In the genomic region with DNA sequence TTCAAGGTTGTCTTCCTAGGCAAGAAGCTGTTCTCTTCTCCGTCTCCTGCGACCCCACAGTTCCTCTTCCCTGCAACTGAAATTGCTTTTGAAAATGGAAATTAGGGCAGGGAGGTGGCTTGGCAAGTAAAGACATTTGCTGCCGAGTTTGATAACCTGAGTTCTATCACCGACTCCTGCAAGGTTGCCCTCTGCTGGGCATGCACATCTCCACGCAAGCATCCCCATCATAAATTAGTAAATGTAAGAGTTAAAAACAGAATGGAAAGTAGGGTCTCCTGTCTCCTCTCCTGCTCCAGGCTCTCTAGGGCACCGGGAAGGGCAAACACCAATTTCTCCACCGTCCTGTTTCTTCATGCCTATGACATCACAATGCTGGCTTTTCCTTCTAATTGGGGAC, we compare ENCODE assay signal across 18 mouse cellular contexts. TPM values are rescaled to one million over a fixed set of nuclear protein-coding genes. Genes with fewer than 3 reads are reported as not detected.
DNase-seq lines count a peak whose midpoint lies in the region; ATAC-seq and TF ChIP-seq lines count a peak whose summit lies in the region.
"Had no signal": no experiment of that assay in that cellular context is flagged by ENCODE, and none has a peak within 500 bp of the region (broad histone marks: within the 10 kb centered on the region; RNA-seq: fewer than 3 reads in every experiment).

No protein-coding gene starts in this region.

- no peak for TF ChIP-seq EP300 in liver, postnatal 0 days (IDR thresholded peaks at IDR 0.05; ENCODE audit: low read depth)

- no peak overlapping the region for H3K4me3 ChIP-seq in cerebellum, adult 2 months (replicated peaks; ENCODE audit: insufficient read depth, low read depth, low read length)
- H3K4me3 ChIP-seq in liver, postnatal 0 days (ENCODE audit: low read depth, low read length), result no peak overlapping the region
- no peak overlapping the region for H3K4me3 ChIP-seq in liver, embryonic 11.5 days (ENCODE audit: low read depth, low read length)
- H3K4me3 ChIP-seq in midbrain, embryonic 16.5 days (ENCODE audit: low read depth, low read length), result no peak overlapping the region
- H3K4me3 ChIP-seq: forebrain, embryonic 12.5 days; midbrain, embryonic 12.5 days; neural tube, embryonic 12.5 days had no signal

- H3K27ac ChIP-seq in cerebellum, adult 2 months (ENCODE audit: insufficient read depth, low read length), result no peak overlapping the region
- H3K27ac ChIP-seq in liver, postnatal 0 days (ENCODE audit: low read depth), result no peak overlapping the region
- no peak overlapping the region for H3K27ac ChIP-seq in liver, embryonic 11.5 days (ENCODE audit: low read depth, low read length)
- H3K27ac ChIP-seq in midbrain, embryonic 16.5 days (ENCODE audit: low read length), result no peak overlapping the region
- H3K27ac ChIP-seq: forebrain, embryonic 12.5 days; hindbrain, embryonic 14.5 days; macrophage; midbrain, embryonic 12.5 days; neural tube, embryonic 12.5 days had no signal

- no peak overlapping the region for H3K4me2 ChIP-seq in liver, postnatal 0 days (ENCODE audit: low read depth, low read length)
- no peak overlapping the region for H3K4me2 ChIP-seq in liver, embryonic 11.5 days
- H3K4me2 ChIP-seq in midbrain, embryonic 16.5 days (ENCODE audit: low read length), result no peak overlapping the region
- H3K4me2 ChIP-seq: forebrain, embryonic 12.5 days; hindbrain, embryonic 14.5 days; lung, embryonic 14.5 days; midbrain, embryonic 12.5 days; neural tube, embryonic 12.5 days had no signal

- no peak for TF ChIP-seq POLR2A in cerebellum, adult 2 months (IDR thresholded peaks at IDR 0.05; ENCODE audit: borderline replicate concordance, insufficient read depth, low read length)

- DNase-seq in cerebellum, adult 2 months, result no peak
- DNase-seq in cerebellum, adult 9-11 months, result no peak
- DNase-seq in liver, postnatal 0 days, result no peak
- no peak for DNase-seq in liver, embryonic 11.5 days (ENCODE audit: low spot score)
- peak; percentile 22 for DNase-seq in induced T-regulatory cell, adult 2 months (ENCODE audit: low read depth)
- DNase-seq in thymus, postnatal 4 days, result peak; percentile 70
- DNase-seq in layer of hippocampus, postnatal 36 days, result no peak
- DNase-seq: kidney, adult 2 months; liver; lung, embryonic 14.5 days; right cerebral cortex, postnatal 4 days had no signal

- H3K9me3 ChIP-seq in liver, postnatal 0 days (ENCODE audit: low read length), result 0 out of 2 replicates have a peak, but pooled peaks cover 2% of the 10 kb centered on the region
- H3K9me3 ChIP-seq in liver, embryonic 11.5 days (ENCODE audit: control insufficient read depth, low read length), result peaks cover 5% of the 10 kb centered on the region; the same call in 1 of the 2 replicates
- H3K9me3 ChIP-seq in midbrain, embryonic 16.5 days (replicated peaks; ENCODE audit: control insufficient read depth, low read length, poor library complexity, severe bottlenecking), result peaks cover 3% of the 10 kb centered on the region; the same call in 1 of the 2 replicates

- ATAC-seq in liver, postnatal 0 days, result no peak
- ATAC-seq in liver, embryonic 11.5 days (replicated peaks; ENCODE audit: low FRiP score), result no peak
- ATAC-seq in midbrain, embryonic 16.5 days, result no peak
- ATAC-seq: Patski had no signal

- H3K9ac ChIP-seq in liver, postnatal 0 days (replicated peaks), result no peak overlapping the region
- no peak overlapping the region for H3K9ac ChIP-seq in liver, embryonic 11.5 days (ENCODE audit: low read depth, low read length)
- H3K9ac ChIP-seq in midbrain, embryonic 16.5 days (ENCODE audit: low read depth, low read length), result no peak overlapping the region
- H3K9ac ChIP-seq: forebrain, embryonic 12.5 days; hindbrain, embryonic 14.5 days; lung, embryonic 14.5 days; midbrain, embryonic 12.5 days; neural tube, embryonic 12.5 days had no signal

- peaks cover 14% of the 10 kb centered on the region for H3K36me3 ChIP-seq in liver, postnatal 0 days (replicated peaks; ENCODE audit: insufficient read depth, low read length)
- peaks cover 26% of the 10 kb centered on the region for H3K36me3 ChIP-seq in liver, embryonic 11.5 days (ENCODE audit: control insufficient read depth, insufficient read depth, low read length)
- H3K36me3 ChIP-seq in midbrain, embryonic 16.5 days (ENCODE audit: control insufficient read depth, insufficient read depth, low read length), result peaks cover 10% of the 10 kb centered on the region

- TF ChIP-seq CTCF in cerebellum, adult 2 months (IDR thresholded peaks at IDR 0.05; ENCODE audit: borderline replicate concordance, insufficient read depth, low read depth, low read length), result 0 out of 2 replicates have a peak, but pooled peaks have one; percentile 12
- peak; percentile 25 for TF ChIP-seq CTCF in liver, postnatal 0 days (IDR thresholded peaks at IDR 0.05; ENCODE audit: low read depth)

- peaks cover 10% of the 10 kb centered on the region; the same call in 1 of the 2 replicates for H3K4me1 ChIP-seq in cerebellum, adult 2 months (ENCODE audit: control insufficient read depth, insufficient read depth, low read length)
- peaks cover 20% of the 10 kb centered on the region for H3K4me1 ChIP-seq in liver, postnatal 0 days (ENCODE audit: insufficient read depth)
- H3K4me1 ChIP-seq in liver, embryonic 11.5 days (replicated peaks; ENCODE audit: control insufficient read depth, insufficient read depth, low read length), result peaks cover 7% of the 10 kb centered on the region
- peaks cover 9% of the 10 kb centered on the region for H3K4me1 ChIP-seq in midbrain, embryonic 16.5 days (ENCODE audit: control insufficient read depth, insufficient read depth, low read length)

- no peaks in the 10 kb centered on the region for H3K27me3 ChIP-seq in cerebellum, adult 2 months (ENCODE audit: control insufficient read depth, insufficient read depth, low read length)
- H3K27me3 ChIP-seq in liver, postnatal 0 days (ENCODE audit: insufficient read depth, low read length), result no peaks in the 10 kb centered on the region
- no peaks in the 10 kb centered on the region for H3K27me3 ChIP-seq in liver, embryonic 11.5 days (replicated peaks; ENCODE audit: control insufficient read depth, insufficient read depth, low read length)
- no peaks in the 10 kb centered on the region for H3K27me3 ChIP-seq in midbrain, embryonic 16.5 days (ENCODE audit: control insufficient read depth, insufficient read depth, low read depth, low read length)
- H3K27me3 ChIP-seq: forebrain, embryonic 12.5 days; midbrain, embryonic 12.5 days; neural tube, embryonic 12.5 days; Patski had no signal

- 90% methylated on average over 7 of the region's 7 CpGs for WGBS in cerebellum, adult 2 months
- whole genome bisulfite sequencing in liver, postnatal 0 days (ENCODE audit: insufficient replicate concordance), result 85% methylated on average over 7 of the region's 7 CpGs
- 91% methylated on average over 7 of the region's 7 CpGs for WGBS in liver, embryonic 11.5 days
- 95% methylated on average over 7 of the region's 7 CpGs for WGBS in midbrain, embryonic 16.5 days

RNA-seq across cellular contexts. Expression of a gene that starts 2.7 kb away (rescaled TPM):
- polyA plus RNA-seq in cerebellum, adult 2 months (2012; rRNA removed), result 25.7 and 27.1 TPM in 2 replicates
- 12.8 and 13.0 TPM in 2 replicates for polyA plus RNA-seq in liver, postnatal 0 days (2015; fragmentation: Nextera tagmentation; extraction: Ambion mirVana)
- polyA plus RNA-seq in liver, embryonic 11.5 days (2014; fragmentation: Nextera tagmentation; extraction: Ambion mirVana), result 18.6 and 19.5 TPM in 2 replicates
- polyA plus RNA-seq in midbrain, embryonic 16.5 days (2015; fragmentation: Nextera tagmentation; extraction: Ambion mirVana), result 17.6 and 18.1 TPM in 2 replicates
- 10 to 100 TPM; 10.8 to 12.4 TPM for total RNA-seq in layer of hippocampus, postnatal 36 days (2021)

RNA-seq across cellular contexts. Expression of a gene that starts 31.4 kb away (rescaled TPM):
- polyA plus RNA-seq in cerebellum, adult 2 months (2012; rRNA removed), result 36.0 and 39.6 TPM in 2 replicates
- polyA plus RNA-seq in liver, postnatal 0 days (2015; fragmentation: Nextera tagmentation; extraction: Ambion mirVana), result 6.5 and 7.1 TPM in 2 replicates
- polyA plus RNA-seq in liver, embryonic 11.5 days (2014; fragmentation: Nextera tagmentation; extraction: Ambion mirVana), result 52.5 and 52.7 TPM in 2 replicates
- polyA plus RNA-seq in midbrain, embryonic 16.5 days (2015; fragmentation: Nextera tagmentation; extraction: Ambion mirVana), result 15.6 and 16.1 TPM in 2 replicates
- total RNA-seq in layer of hippocampus, postnatal 36 days (2021), result 10 to 100 TPM; 16.0 to 18.3 TPM

Comparison
In these comparisons a context has a peak if more than half of its experiments do, and no peak if none do; other contexts are left out.
1. DNase-seq: peak in induced T-regulatory cell, adult 2 months (single experiment) and thymus, postnatal 4 days (single experiment); none in cerebellum, adult 2 months (0 of 2), cerebellum, adult 9-11 months (single experiment), liver, postnatal 0 days (single experiment), liver, embryonic 11.5 days (single experiment) and layer of hippocampus, postnatal 36 days (0 of 2).